Mouse (Mus musculus): ENCODE measurements around the gene Mfng.

Mfng gene

GRCm38 (mm10) chr15:78715856-78716255 lies 57.4 kb downstream of the Mfng start:
- DNase-seq (ENCODE audit: low spot score), result no peak

- no peak for DNase-seq (ENCODE audit: low spot score)
These were observed 59.5 kb downstream of the Mfng start for GRCm38 (mm10) chr15:78713751-78714150.

GRCm38 (mm10) chr15:78712335-78713258 lies 60.7 kb downstream of the Mfng start:
- no peak for DNase-seq (ENCODE audit: low spot score)

- DNase-seq (ENCODE audit: low spot score), result no peak
These were observed 61.3 kb downstream of the Mfng start for GRCm38 (mm10) chr15:78711935-78712334.

- no peak for DNase-seq (ENCODE audit: low spot score)
These were observed 62.6 kb downstream of the Mfng start for GRCm38 (mm10) chr15:78710634-78711033.

- DNase-seq (ENCODE audit: low spot score), result no peak
These were observed 63.5 kb downstream of the Mfng start for GRCm38 (mm10) chr15:78709767-78710166.

- DNase-seq (ENCODE audit: low spot score), result no peak
These were observed 66.6 kb downstream of the Mfng start for GRCm38 (mm10) chr15:78706630-78707029.

Measured in layer of hippocampus, adult 9-10 months (tissue).